Mouse (Mus musculus) MEL (cell line): ENCODE measurements around the gene Phf11a. TPM values are rescaled to one million over a fixed set of nuclear protein-coding genes. Genes with fewer than 3 reads are reported as not detected.
"Not testable (repeated sequence)": the region's sequence is repeated elsewhere in the genome, so short reads cannot be mapped to it uniquely, and the experiment has no call there.

Experiments used
- DNase-seq: peaks from one replicate; pipeline ENCODE4 v3.0.0; 2011; ENCODE audit warnings: low read depth, low spot score
- H3K27ac ChIP-seq: 2 replicates; pipeline ENCODE4 v1.5.1; 2012; ENCODE audit warnings: low read depth, mild to moderate bottlenecking, control low read depth, low read length, moderate library complexity; ENCODE audit not compliant: control insufficient read depth
- H3K27me3 ChIP-seq, 2 experiments: fragments of 150-350 bp in 1 of 2; sonication (generic) in 1 of 2; 2 replicates each; pipeline ENCODE4 v1.6.1; 2012; ENCODE audit warnings: low read length in 2 of 2, mild to moderate bottlenecking in 2 of 2, improper control_type of control experiment in 1 of 2, moderate library complexity in 1 of 2; ENCODE audit not compliant: insufficient read depth in 2 of 2, control insufficient read depth in 1 of 2
- H3K36me3 ChIP-seq, 2 experiments: 2 replicates each; pipeline ENCODE4 v1.6.1; 2012 to 2014; ENCODE audit warnings: low read length in 2 of 2, improper control_type of control experiment in 1 of 2, inconsistent platforms in 1 of 2, mild to moderate bottlenecking in 1 of 2; ENCODE audit not compliant: insufficient read depth in 2 of 2, control insufficient read depth in 1 of 2
- H3K4me1 ChIP-seq, 2 experiments: fragments of 150-350 bp in 1 of 2; sonication (generic) in 1 of 2; 2 replicates each; pipeline ENCODE4 v1.6.1; 2012; ENCODE audit warnings: low read length in 2 of 2, improper control_type of control experiment in 1 of 2, mild to moderate bottlenecking in 1 of 2; ENCODE audit not compliant: insufficient read depth in 2 of 2, control insufficient read depth in 1 of 2
- H3K4me3 ChIP-seq, 2 experiments: fragments of 150-350 bp in 1 of 2; sonication (generic) in 1 of 2; 2 replicates each; pipeline ENCODE4 v1.5.1; 2012; ENCODE audit warnings: low read depth in 2 of 2, low read length in 2 of 2, mild to moderate bottlenecking in 2 of 2, moderate library complexity in 2 of 2, control low read depth in 1 of 2, improper control_type of control experiment in 1 of 2; ENCODE audit not compliant: control insufficient read depth in 1 of 2, insufficient read depth in 1 of 2
- H3K79me2 ChIP-seq: 2 replicates; pipeline ENCODE4 v1.6.1; 2012; ENCODE audit warnings: mild to moderate bottlenecking, low read length, moderate library complexity; ENCODE audit not compliant: control insufficient read depth, poor library complexity, insufficient read depth
- H3K9ac ChIP-seq: 2 replicates; pipeline ENCODE4 v1.6.1; 2012; ENCODE audit warnings: low read depth, mild to moderate bottlenecking, control low read depth, low read length, moderate library complexity; ENCODE audit not compliant: control insufficient read depth, poor library complexity, severe bottlenecking
- H3K9me3 ChIP-seq: fragments of 150-350 bp; sonication (generic); replicated peaks from 2 replicates; pipeline ENCODE4 v1.6.1; 2012; ENCODE audit warnings: mild to moderate bottlenecking, low read length, improper control_type of control experiment, moderate library complexity; ENCODE audit not compliant: insufficient read depth
- MAFK ChIP-seq: IDR thresholded peaks from 2 replicates; pipeline ENCODE4 v1.6.1; 2011; ENCODE audit warnings: low read depth, mild to moderate bottlenecking, low read length, improper control_type of control experiment, borderline replicate concordance
- MAZ ChIP-seq: IDR thresholded peaks from 2 replicates; pipeline ENCODE4 v1.6.1; 2012; ENCODE audit warnings: low read depth, mild to moderate bottlenecking, inconsistent platforms, low read length, improper control_type of control experiment
- MXI1 ChIP-seq: IDR thresholded peaks from 2 replicates; pipeline ENCODE4 v1.6.1; 2011; ENCODE audit warnings: mild to moderate bottlenecking, low read depth, low read length, improper control_type of control experiment
- MYB ChIP-seq: IDR thresholded peaks from 2 replicates; pipeline ENCODE4 v1.6.1; 2011; ENCODE audit warnings: mild to moderate bottlenecking, low read depth, low read length, improper control_type of control experiment
- polyA plus RNA-seq, 2 experiments: library from polyadenylated mRNA; stranded (reverse) in 1 of 2; unstranded in 1 of 2; fragments of >175 nt in 1 of 2; fragments of >200 nt in 1 of 2; gene quantifications; 2 replicates each; pipeline versions ENCODE4 v1.2.1 to v1.2.4; 2012; ENCODE audit warnings: low replicate concordance in 2 of 2, low read depth in 1 of 2; ENCODE audit not compliant: insufficient read length in 2 of 2, insufficient read depth in 1 of 2, missing spikeins in 1 of 2
- total RNA-seq: library from RNA; depleted of rRNA; stranded (reverse); fragments of 300-350 nt; gene quantifications from 2 replicates; pipeline ENCODE4 v1.2.3, GENCODE M21; 2012

The Phf11a gene
- total and polyA plus RNA-seq, 3 experiments = 0.25 TPM; not detected in 2

DNA sequence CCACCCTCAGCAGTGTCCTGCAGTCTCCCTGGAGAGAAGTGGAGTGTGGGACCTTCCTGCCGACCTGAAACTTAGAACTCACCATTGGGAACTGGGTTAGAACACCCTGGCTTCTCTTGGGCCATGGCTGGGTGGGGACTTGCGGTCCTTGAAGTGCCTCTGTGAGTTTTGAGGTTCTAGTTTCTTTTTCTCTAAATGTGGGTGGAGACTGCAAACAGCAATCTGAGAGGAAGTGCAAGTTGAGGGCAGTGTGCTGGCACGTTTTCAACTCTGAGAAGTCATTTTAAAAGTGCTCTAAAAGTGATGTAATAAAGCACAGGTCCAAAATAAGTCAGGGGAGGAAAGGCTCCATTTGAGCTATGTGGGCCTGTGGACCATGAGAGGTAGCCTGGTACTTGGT lies 37.3 kb downstream of the Phf11a start, which contains the start of gene Gm6904:
Gene Gm6904 (minus strand): TSS at position 161 of the 400 bp plus-strand sequence.
- Histone ChIP-seq H3K4me3 (peak within 1 kb of the TSS; percentile 13 to 30; a peak in 3 of 4 replicates), H3K79me2 (no peaks in the 10 kb centered on the region)

GRCm38 (mm10) chr14:59255861-59256260 lies 41.5 kb downstream of the Phf11a start:
- H3K9me3 ChIP-seq, DNase-seq, H3K4me1 ChIP-seq, H3K4me3 ChIP-seq, H3K36me3 ChIP-seq, H3K27ac ChIP-seq, H3K9ac ChIP-seq, H3K27me3 ChIP-seq, H3K79me2 ChIP-seq: not testable (repeated sequence)

More for the DNA sequence above, 37.3 kb downstream of the Phf11a start, which contains the start of gene Gm6904:
- Histone ChIP-seq H3K9ac (no peak within 1 kb of the TSS), H3K9me3 (no peaks in the 10 kb centered on the region), H3K4me1 (no peaks in the 10 kb centered on the region; a peak in 1 of 4 replicates), H3K27me3 (no peaks in the 10 kb centered on the region), H3K36me3 (no peaks in the 10 kb centered on the region), H3K27ac (no peak within 1 kb of the TSS)
- DNase-seq = peak; percentile 52
- TF ChIP-seq MYB (no peak), MAZ (no peak)

DNA sequence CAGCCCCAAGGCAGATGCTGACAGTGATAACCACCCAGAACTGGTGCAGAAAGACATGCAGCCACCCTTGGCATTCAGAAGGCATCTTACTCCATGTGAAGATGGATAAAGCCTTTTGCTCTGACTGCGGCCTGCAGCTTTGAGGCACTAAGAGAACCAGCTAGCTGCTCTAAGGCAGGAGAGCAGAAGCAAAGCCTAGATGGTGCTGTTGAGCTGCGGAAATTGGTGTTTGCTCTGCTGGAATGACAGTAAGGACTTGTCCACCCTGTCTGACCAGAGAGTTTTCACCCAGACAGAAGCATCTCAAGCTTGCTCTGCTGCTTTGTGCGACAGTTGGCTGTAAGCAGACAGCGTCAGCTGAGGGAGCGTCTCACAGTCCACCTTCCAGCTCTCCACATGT lies 47.0 kb downstream of the Phf11a start:
- not testable (repeated sequence) for H3K4me3 ChIP-seq, H3K27me3 ChIP-seq, DNase-seq, H3K9ac ChIP-seq, H3K27ac ChIP-seq, H3K79me2 ChIP-seq, H3K9me3 ChIP-seq, H3K4me1 ChIP-seq, H3K36me3 ChIP-seq

- TF ChIP-seq MAFK = no peak
- no peak for TF ChIP-seq MXI1
- H3K9me3 ChIP-seq = no peaks in the 10 kb centered on the region
- H3K4me1 ChIP-seq = no peaks in the 10 kb centered on the region
- H3K79me2 ChIP-seq = no peaks in the 10 kb centered on the region
- no peaks in the 10 kb centered on the region for H3K36me3 ChIP-seq
- H3K27me3 ChIP-seq = no peaks in the 10 kb centered on the region
- H3K9ac ChIP-seq = no peak overlapping the region
- no peak for DNase-seq
- H3K4me3 ChIP-seq = no peak overlapping the region
- no peak overlapping the region for H3K27ac ChIP-seq
These were observed 63.7 kb downstream of the Phf11a start for GRCm38 (mm10) chr14:59233635-59234034.
